8 mouse cellular contexts compared by ENCODE assay signal in genomic region chr10:3365671-3366035, GRCm38 (mm10). TPM values are rescaled to one million over a fixed set of nuclear protein-coding genes. Genes with fewer than 3 reads are reported as not detected.
DNase-seq lines count a peak whose midpoint lies in the region; ATAC-seq and TF ChIP-seq lines count a peak whose summit lies in the region.

No protein-coding gene starts in this region.

- no peak for TF ChIP-seq POLR2A in thymus, adult 2 months (IDR thresholded peaks at IDR 0.05; ENCODE audit: control insufficient read depth, extremely low read depth, insufficient read depth, low read length, poor library complexity)

- H3K9me3 ChIP-seq in heart, embryonic 10.5 days, result no peaks in the 10 kb centered on the region
- H3K9me3 ChIP-seq in liver, embryonic 14.5 days (ENCODE audit: control insufficient read depth, low read length), result no peaks in the 10 kb centered on the region

- 33% methylated on average over 5 of the region's 5 CpGs for WGBS in heart, embryonic 10.5 days
- 40% methylated on average over 5 of the region's 5 CpGs for WGBS in thymus, adult 2 months
- 26% methylated on average over 5 of the region's 5 CpGs for WGBS in liver, embryonic 14.5 days (ENCODE audit: insufficient replicate concordance)

- H3K9ac ChIP-seq in liver, embryonic 14.5 days (replicated peaks), result no peak overlapping the region

- H3K4me2 ChIP-seq in liver, embryonic 14.5 days (ENCODE audit: low read depth), result peak overlapping the region; percentile 58; the same call in 1 of the 2 replicates

- peak overlapping the region; percentile 77 for H3K4me3 ChIP-seq in heart, embryonic 10.5 days
- H3K4me3 ChIP-seq in thymus, adult 2 months (ENCODE audit: control insufficient read depth, insufficient read depth, low read length), result no peak overlapping the region
- no peak overlapping the region for H3K4me3 ChIP-seq in liver, embryonic 14.5 days (ENCODE audit: insufficient read depth in 1 of 2, low read depth in 2 of 2, low read length in 2 of 2)

- no peak for ATAC-seq in liver, embryonic 14.5 days (ENCODE audit: insufficient read depth)
- no peak for ATAC-seq in megakaryocyte, adult 5-6 weeks (ENCODE audit: poor library complexity, severe bottlenecking)

- H3K27ac ChIP-seq in heart, embryonic 10.5 days, result peak overlapping the region; percentile 90; the same call in 1 of the 2 replicates
- no peak overlapping the region for H3K27ac ChIP-seq in thymus, adult 2 months (ENCODE audit: control insufficient read depth, insufficient read depth, low read length)
- H3K27ac ChIP-seq in liver, embryonic 14.5 days, result no peak overlapping the region

- peaks cover 12% of the 10 kb centered on the region for H3K4me1 ChIP-seq in heart, embryonic 10.5 days
- no peaks in the 10 kb centered on the region for H3K4me1 ChIP-seq in thymus, adult 2 months (replicated peaks; ENCODE audit: control insufficient read depth, insufficient read depth, low read length)
- H3K4me1 ChIP-seq in liver, embryonic 14.5 days (replicated peaks; ENCODE audit: control insufficient read depth in 2 of 2, insufficient read depth in 2 of 2, low read length in 1 of 2), result no peaks in the 10 kb centered on the region

- no peak for DNase-seq in heart, embryonic 10.5 days (ENCODE audit: low spot score)
- no peak for DNase-seq in heart, postnatal 14 days
- DNase-seq in thymus, postnatal 4 days, result peak; percentile 7
- no peak for DNase-seq in thymus, adult 2 months
- DNase-seq in liver, embryonic 14.5 days (ENCODE audit: low read depth in 3 of 3, low spot score in 3 of 3), result no peak
- DNase-seq in urinary bladder, postnatal 14 days (ENCODE audit: low spot score), result no peak
- no peak for DNase-seq in retina, postnatal 1 day

- no peak for TF ChIP-seq CTCF in thymus, adult 2 months (IDR thresholded peaks at IDR 0.05; ENCODE audit: borderline replicate concordance, control insufficient read depth, extremely low read depth, insufficient read depth, low read length, poor library complexity)
- TF ChIP-seq CTCF in liver, embryonic 14.5 days (IDR thresholded peaks at IDR 0.05; ENCODE audit: low read depth), result no peak

- H3K36me3 ChIP-seq in heart, embryonic 10.5 days, result no peaks in the 10 kb centered on the region
- no peaks in the 10 kb centered on the region for H3K36me3 ChIP-seq in thymus, adult 2 months (ENCODE audit: control insufficient read depth, insufficient read depth, low read length)
- no peaks in the 10 kb centered on the region for H3K36me3 ChIP-seq in liver, embryonic 14.5 days (replicated peaks; ENCODE audit: control insufficient read depth, insufficient read depth, low read depth)

- no peak for TF ChIP-seq EP300 in liver, embryonic 14.5 days (IDR thresholded peaks at IDR 0.05; ENCODE audit: low read depth)

- intact Hi-C loops in heart, postnatal 14 days (cut with DNase I), result loop anchor here (2.0 kb wide), 1 partner anchor 25 kb away; no protein-coding TSS in a partner anchor

- H3K27me3 ChIP-seq in heart, embryonic 10.5 days (ENCODE audit: insufficient read depth, poor library complexity, severe bottlenecking), result no peaks in the 10 kb centered on the region
- H3K27me3 ChIP-seq in thymus, adult 2 months (ENCODE audit: control insufficient read depth, insufficient read depth, low read length), result no peaks in the 10 kb centered on the region; the same call in 1 of the 2 replicates
- peaks cover 17% of the 10 kb centered on the region for H3K27me3 ChIP-seq in liver, embryonic 14.5 days (ENCODE audit: control insufficient read depth, insufficient read depth, low read length)

RNA-seq across cellular contexts. Expression of gene Ppp1r14c, which starts 0.2 kb away (rescaled TPM):
- 92.5 and 153 TPM in 2 replicates for polyA plus RNA-seq in heart, embryonic 10.5 days (2016; fragmentation: Nextera tagmentation; extraction: Ambion mirVana)
- 100 to 1,000 TPM; 246 to 292 TPM for total RNA-seq in heart, postnatal 14 days (2021)
- 0.36 and 2.3 TPM in 2 replicates for polyA plus RNA-seq in thymus, adult 2 months (2012; rRNA removed)
- 0.05 TPM in 1 of 2 replicates, not detected in the other for polyA plus RNA-seq in liver, embryonic 14.5 days (2012; rRNA removed)
- polyA plus RNA-seq in liver, embryonic 14.5 days (2014; fragmentation: Nextera tagmentation; extraction: Ambion mirVana), result 0.08 TPM in 1 of 2 replicates, not detected in the other
- total RNA-seq in megakaryocyte, adult 5-6 weeks (2015), result 0.13 TPM in 1 of 2 replicates, not detected in the other
- total RNA-seq in megakaryocyte, adult 5-6 weeks (2017), result not detected in 2 replicates

Comparison
In these comparisons a context has a peak if more than half of its experiments do, and no peak if none do; other contexts are left out.
1. RNA of gene Ppp1r14c, which starts 0.2 kb away (polyA plus RNA-seq): 92.5 to 153 TPM in heart, embryonic 10.5 days; 0.36 to 2.3 TPM in thymus, adult 2 months and 0.05 to 0.08 TPM in liver, embryonic 14.5 days; every median in the first group is over 10 times any median in the second.